Mouse (Mus musculus) E14TG2a.4 (cell line): Measurements from ENCODE around the gene Pde6g.
"Not testable (repeated sequence)": the region's sequence is repeated elsewhere in the genome, so short reads cannot be mapped to it uniquely, and the experiment has no call there.

Experiments used
- H3K27me3 ChIP-seq: 2 replicates; pipeline ENCODE4 v1.6.1; 2014; ENCODE audit warnings: low read length, control low read depth; ENCODE audit not compliant: insufficient read depth
- H3K36me3 ChIP-seq: 2 replicates; pipeline ENCODE4 v1.6.1; 2014; ENCODE audit warnings: low read length, control low read depth; ENCODE audit not compliant: insufficient read depth
- H3K4me1 ChIP-seq: replicated peaks from 2 replicates; pipeline ENCODE4 v1.6.1; 2014; ENCODE audit warnings: low read depth, low read length, control low read depth
- H3K4me3 ChIP-seq: replicated peaks from 2 replicates; pipeline ENCODE4 v1.5.1; 2014; ENCODE audit warnings: mild to moderate bottlenecking, low read length
- H3K9me3 ChIP-seq: 2 replicates; pipeline ENCODE4 v1.6.1; 2014; ENCODE audit warnings: low read length, control low read depth
- CTCF ChIP-seq: conservative IDR thresholded peaks from 2 replicates; pipeline ENCODE4 v1.5.1; 2014; ENCODE audit warnings: low read length
- NANOG ChIP-seq: IDR thresholded peaks from 2 replicates; pipeline ENCODE4 v1.6.1; 2014; ENCODE audit warnings: borderline replicate concordance, low read length, mixed read lengths
- POU5F1 ChIP-seq: IDR thresholded peaks from 2 replicates; pipeline ENCODE4 v1.6.1; 2014; ENCODE audit warnings: low read length, borderline replicate concordance

The Pde6g gene

DNA sequence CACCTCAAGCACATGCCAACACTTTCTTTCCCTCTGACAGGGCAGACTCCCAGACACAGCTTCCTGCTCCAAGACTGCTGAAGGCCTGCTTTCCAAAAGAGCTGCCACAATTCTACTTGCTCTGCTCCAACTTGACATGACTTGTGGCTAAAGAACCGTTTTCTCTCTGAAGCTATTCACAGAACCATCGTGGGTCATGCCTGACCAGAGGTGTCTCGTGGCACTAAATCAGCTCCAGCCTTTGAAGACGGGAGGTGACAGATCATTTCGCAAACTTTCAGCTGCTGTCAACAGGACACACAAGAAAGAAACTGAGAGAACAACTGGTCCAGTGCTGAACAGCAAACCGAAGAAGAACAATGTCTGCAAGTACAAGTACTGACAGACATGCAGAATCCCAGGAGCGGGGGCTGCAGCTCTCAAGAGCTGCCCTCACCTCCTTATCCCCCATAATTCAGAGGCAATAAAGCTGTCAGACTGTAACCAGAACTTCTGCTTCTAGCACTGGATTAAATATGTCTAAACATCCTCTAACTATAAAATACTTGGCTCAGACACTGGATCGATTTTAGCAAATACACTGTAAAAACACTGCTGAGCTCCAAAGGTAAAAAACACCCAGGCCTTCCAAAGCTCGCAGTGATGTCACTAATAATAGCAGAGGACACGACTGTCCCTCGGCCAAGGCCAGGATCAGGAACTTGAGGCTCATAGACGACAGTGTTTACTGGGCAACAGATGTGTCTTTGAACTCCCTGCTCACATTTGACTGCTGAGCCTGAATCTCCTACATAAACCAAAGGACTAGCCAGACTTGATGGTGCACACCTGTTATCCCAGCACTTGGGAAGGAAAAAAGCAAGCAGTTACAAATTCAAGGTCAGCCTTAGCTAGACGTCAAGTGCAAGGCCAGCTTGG is 30.4 kb downstream of the Pde6g start:
- Histone ChIP-seq H3K4me3 (no peak overlapping the region), H3K4me1 (peaks cover 12% of the 10 kb centered on the region; the same call in 1 of the 2 replicates), H3K9me3 (no peaks in the 10 kb centered on the region), H3K27me3 (no peaks in the 10 kb centered on the region), H3K36me3 (peaks cover 88% of the 10 kb centered on the region)
- TF ChIP-seq NANOG (no peak), POU5F1 (no peak), CTCF (no peak)

DNA sequence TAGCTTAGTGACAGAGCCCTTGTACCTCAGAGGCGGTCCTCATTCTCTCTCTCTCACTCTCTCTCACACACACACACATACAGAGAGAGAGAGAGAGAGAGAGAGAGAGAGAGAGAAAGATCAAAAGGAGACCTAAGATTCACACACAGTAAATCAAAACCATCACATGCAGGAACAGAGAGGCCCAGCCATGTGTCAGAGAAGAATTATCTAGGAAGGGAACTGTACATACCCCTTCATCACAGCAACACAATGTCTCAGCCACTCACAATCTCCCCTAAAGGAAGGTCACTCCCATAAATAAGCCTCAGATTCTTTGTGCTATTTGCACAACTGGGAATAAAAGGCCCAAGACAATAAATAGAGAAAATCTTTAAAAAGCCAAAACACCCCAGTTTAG is 34.7 kb downstream of the Pde6g start:
- H3K9me3 ChIP-seq = no peaks in the 10 kb centered on the region
- TF ChIP-seq CTCF (no peak), POU5F1 (no peak), NANOG (no peak)

DNA sequence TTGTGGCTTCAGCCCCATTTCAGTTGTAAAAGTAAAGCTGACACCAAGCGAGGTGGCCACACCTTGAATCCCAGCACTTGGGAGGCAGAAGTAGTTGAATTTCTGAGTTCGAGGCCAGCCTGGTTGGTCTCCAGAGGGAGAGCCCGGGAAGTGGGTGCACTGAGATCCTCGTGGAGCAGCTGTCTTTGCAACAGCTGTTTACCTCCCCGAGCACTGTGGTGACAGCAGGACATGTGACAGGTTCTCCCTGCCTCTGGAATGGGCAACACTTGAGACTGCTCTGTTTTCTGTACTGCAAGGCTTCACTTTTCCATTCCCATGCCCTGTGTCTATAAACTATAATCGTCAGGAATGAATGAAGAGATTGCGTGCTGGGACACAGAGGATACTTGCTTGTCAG is 35.4 kb downstream of the Pde6g start:
- TF ChIP-seq POU5F1 = no peak
- no peak for TF ChIP-seq NANOG
- TF ChIP-seq CTCF = no peak
- Histone ChIP-seq H3K4me1 (peaks cover 2% of the 10 kb centered on the region; the same call in 1 of the 2 replicates), H3K9me3 (no peaks in the 10 kb centered on the region), H3K4me3 (no peak overlapping the region), H3K27me3 (no peaks in the 10 kb centered on the region), H3K36me3 (peaks cover 92% of the 10 kb centered on the region)

More for the DNA sequence above, 34.7 kb downstream of the Pde6g start:
- Histone ChIP-seq H3K4me1 (peaks cover 9% of the 10 kb centered on the region; the same call in 1 of the 2 replicates), H3K27me3 (no peaks in the 10 kb centered on the region), H3K4me3 (no peak overlapping the region), H3K36me3 (peaks cover 90% of the 10 kb centered on the region)

DNA sequence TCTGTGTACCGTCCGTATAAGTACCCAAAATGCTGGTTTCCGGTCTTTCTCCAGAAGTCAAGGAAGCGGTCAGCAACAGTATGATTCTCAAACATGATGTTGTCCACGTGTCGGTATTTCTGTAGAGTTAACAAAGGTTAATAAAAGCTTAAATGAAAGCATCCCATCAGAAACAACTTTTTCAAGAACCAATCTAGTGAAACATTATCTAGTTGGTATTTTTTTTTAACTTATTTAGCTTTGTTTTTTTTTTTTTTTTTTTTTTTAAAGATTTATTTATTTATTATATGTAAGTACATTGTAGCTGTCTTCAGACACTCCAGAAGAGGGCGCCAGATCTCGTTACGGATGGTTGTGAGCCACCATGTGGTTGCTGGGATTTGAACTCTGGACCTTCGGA is 39.7 kb downstream of the Pde6g start:
- H3K27me3 ChIP-seq, H3K4me3 ChIP-seq, H3K9me3 ChIP-seq, H3K4me1 ChIP-seq: not testable (repeated sequence)
- peaks cover 93% of the 10 kb centered on the region for H3K36me3 ChIP-seq

DNA sequence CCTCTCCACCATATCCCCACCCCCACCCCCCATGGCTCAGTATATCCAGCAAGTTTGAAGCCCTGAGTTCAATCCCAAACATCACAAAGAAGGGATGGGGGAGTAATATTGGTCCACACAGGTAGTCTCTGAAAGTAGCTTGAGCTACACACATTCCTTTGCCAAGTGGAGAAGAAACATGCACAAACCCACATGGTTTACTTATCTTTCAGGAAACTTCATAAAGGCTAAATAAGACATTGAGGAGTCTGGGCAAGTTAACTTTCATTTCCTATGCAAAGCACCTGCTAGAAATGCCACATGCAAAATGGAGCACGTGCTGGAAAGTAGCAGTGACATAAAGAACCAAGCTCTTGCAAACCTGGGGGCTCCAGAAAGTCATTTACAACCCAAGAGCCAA is 46.9 kb downstream of the Pde6g start:
- Histone ChIP-seq H3K9me3 (no peaks in the 10 kb centered on the region), H3K36me3 (peaks cover 99% of the 10 kb centered on the region), H3K4me1 (peaks cover 6% of the 10 kb centered on the region), H3K27me3 (no peaks in the 10 kb centered on the region), H3K4me3 (no peak overlapping the region)
- TF ChIP-seq NANOG = no peak
- TF ChIP-seq POU5F1 = no peak
- TF ChIP-seq CTCF = no peak

GRCm38 (mm10) chr11:120405867-120406266 is 47.4 kb downstream of the Pde6g start:
- H3K4me1 ChIP-seq = peaks cover 12% of the 10 kb centered on the region
- H3K27me3 ChIP-seq = no peaks in the 10 kb centered on the region
- no peak for TF ChIP-seq CTCF
- TF ChIP-seq POU5F1 = no peak
- no peak for TF ChIP-seq NANOG
- peaks cover 99% of the 10 kb centered on the region for H3K36me3 ChIP-seq
- H3K9me3 ChIP-seq = no peaks in the 10 kb centered on the region
- H3K4me3 ChIP-seq = no peak overlapping the region

DNA sequence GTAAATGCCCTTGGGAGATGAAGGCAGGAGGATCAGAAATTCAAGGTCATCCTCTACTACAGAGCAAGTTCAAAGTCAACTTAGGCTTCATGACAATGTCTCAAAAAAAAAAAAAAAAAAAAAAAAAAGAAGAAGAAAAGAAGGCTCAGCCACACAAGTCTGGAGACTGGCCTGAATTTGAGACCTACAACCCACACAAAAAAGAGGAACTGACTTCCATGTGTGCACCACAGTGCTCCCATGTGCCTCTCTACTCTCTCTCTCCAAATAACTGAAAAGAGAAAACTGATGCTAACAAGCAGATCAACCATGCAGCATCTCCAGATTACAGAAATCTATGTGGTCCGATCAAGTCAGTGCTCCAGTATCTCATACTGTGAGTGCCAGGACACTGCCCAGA is 48.5 kb downstream of the Pde6g start:
- Histone ChIP-seq H3K27me3 (no peaks in the 10 kb centered on the region), H3K9me3 (no peaks in the 10 kb centered on the region), H3K4me1 (peaks cover 22% of the 10 kb centered on the region), H3K36me3 (peaks cover 99% of the 10 kb centered on the region), H3K4me3 (no peak overlapping the region)
- no peak for TF ChIP-seq POU5F1
- no peak for TF ChIP-seq CTCF
- TF ChIP-seq NANOG = no peak

DNA sequence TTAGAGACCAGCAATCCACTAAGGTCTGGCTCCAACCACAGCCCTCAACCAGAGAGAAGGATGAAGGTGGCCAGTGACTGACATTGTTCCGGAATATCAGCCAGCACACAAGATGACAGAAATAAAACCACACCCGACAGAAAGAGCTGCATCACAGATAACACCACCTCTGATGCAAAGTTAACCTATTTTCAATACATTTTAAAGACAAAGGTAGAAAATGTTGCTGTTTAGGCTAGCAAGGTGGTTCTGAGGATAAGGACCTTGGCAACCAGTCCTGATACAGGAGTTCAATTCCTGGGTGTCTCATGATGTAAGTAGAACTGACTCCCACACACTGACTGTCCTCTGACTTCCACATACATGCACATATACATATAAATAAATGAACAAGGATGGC is 54.0 kb downstream of the Pde6g start:
- TF ChIP-seq NANOG (no peak), CTCF (no peak), POU5F1 (no peak)
- Histone ChIP-seq H3K27me3 (no peaks in the 10 kb centered on the region), H3K9me3 (no peaks in the 10 kb centered on the region), H3K4me3 (no peak overlapping the region), H3K4me1 (peaks cover 40% of the 10 kb centered on the region), H3K36me3 (peaks cover 93% of the 10 kb centered on the region)
